Mouse (Mus musculus): ENCODE results near the gene Gm826.

Gm826 gene

GRCm38 (mm10) chr2:160275959-160276657 is 57.9 kb downstream of the Gm826 start:
- DNase-seq (ENCODE audit: low spot score) = no peak

GRCm38 (mm10) chr2:160267828-160268453 is 66.0 kb downstream of the Gm826 start:
- no peak for DNase-seq (ENCODE audit: low spot score)

GRCm38 (mm10) chr2:160263861-160264260 is 70.1 kb downstream of the Gm826 start:
- no peak for DNase-seq (ENCODE audit: low spot score)

GRCm38 (mm10) chr2:160261538-160261937 is 72.4 kb downstream of the Gm826 start:
- no peak for DNase-seq (ENCODE audit: low spot score)

All from yolk sac, embryonic 10.5 days (tissue).